Mouse (Mus musculus) hindbrain, embryonic 10.5 days (tissue): ENCODE data around the gene Dennd5b. TPM values are rescaled to one million over a fixed set of nuclear protein-coding genes. Genes with fewer than 3 reads are reported as not detected.
A peak's percentile ranks its signal among the peaks of the same experiment; 100 is the strongest.
"Not testable (repeated sequence)": the region's sequence is repeated elsewhere in the genome, so short reads cannot be mapped to it uniquely, and the experiment has no call there.

Experiments used
- DNase-seq: peaks from one replicate; pipeline ENCODE4 v3.0.0-alpha.2; 2017; ENCODE audit warnings: low spot score
- H3K27ac ChIP-seq: fragments of 300-500 bp; sonication (generic); 2 replicates; pipeline ENCODE4 v1.5.1; 2016; ENCODE audit warnings: mild to moderate bottlenecking, moderate library complexity
- H3K27me3 ChIP-seq: fragments of 300-500 bp; sonication (generic); 2 replicates; pipeline ENCODE4 v1.6.1; 2016; ENCODE audit warnings: mild to moderate bottlenecking; ENCODE audit not compliant: poor library complexity, insufficient read depth, severe bottlenecking
- H3K36me3 ChIP-seq: fragments of 300-500 bp; sonication (generic); 2 replicates; pipeline ENCODE4 v1.6.1; 2016; ENCODE audit warnings: mild to moderate bottlenecking, moderate library complexity
- H3K4me1 ChIP-seq: fragments of 300-500 bp; sonication (generic); replicated peaks from 2 replicates; pipeline ENCODE4 v1.6.1; 2016; ENCODE audit warnings: mild to moderate bottlenecking
- H3K4me3 ChIP-seq: fragments of 300-500 bp; sonication (generic); 2 replicates; pipeline ENCODE4 v1.5.1; 2016; ENCODE audit warnings: mild to moderate bottlenecking, moderate library complexity
- H3K9me3 ChIP-seq: fragments of 300-500 bp; sonication (generic); 2 replicates; pipeline ENCODE4 v1.6.1; 2016; ENCODE audit warnings: mild to moderate bottlenecking, moderate library complexity
- WGBS: fragments of 180-500 bp; shearing (Covaris S2); methylation state at CpG from one replicate; pipeline ENCODE4 v1.1.7; 2016; 5-methylcytosine and 5-hydroxymethylcytosine counted together
- polyA plus RNA-seq: library from polyadenylated mRNA; unstranded; fragments of >200 nt; fragmentation: Nextera tagmentation; extraction: Ambion mirVana; gene quantifications from 2 replicates; pipeline ENCODE4 v1.2.1, GENCODE M21; 2016

The Dennd5b gene
- polyA plus RNA-seq, 1 experiment from 2014 or later = 10.5 TPM

- 33% methylated on average over 11 of the region's 11 CpGs for WGBS
- Histone ChIP-seq H3K27me3 (no peaks in the 10 kb centered on the region), H3K36me3 (peaks cover 14% of the 10 kb centered on the region), H3K9me3 (no peaks in the 10 kb centered on the region), H3K4me1 (peaks cover 29% of the 10 kb centered on the region), H3K4me3 (peak overlapping the region; percentile 98), H3K27ac (peak overlapping the region; percentile 99)
- no peak for DNase-seq
Observed at GRCm38 (mm10) chr6:148946881-148947405, 154.5 kb downstream of the Dennd5b start.

- H3K36me3 ChIP-seq = peaks cover 19% of the 10 kb centered on the region
- under 1% methylated on average over 47 of the region's 47 CpGs for WGBS
Observed at GRCm38 (mm10) chr6:148946409-148946742, 155.1 kb downstream of the Dennd5b start, which contains the start of gene Sinhcaf. Gene Sinhcaf, minus strand, starts transcription at chr6:148946467.

GRCm38 (mm10) chr6:148945509-148946408, 155.7 kb downstream of the Dennd5b start:
- WGBS = under 1% methylated on average over 75 of the region's 75 CpGs
- peak; percentile 69 for DNase-seq
- H3K27ac ChIP-seq = peak overlapping the region; percentile 99

More at GRCm38 (mm10) chr6:148946409-148946742, 155.1 kb downstream of the Dennd5b start, which contains the start of gene Sinhcaf:
- H3K4me3 ChIP-seq = peak within 1 kb of the TSS; percentile 98
- no peaks in the 10 kb centered on the region for H3K9me3 ChIP-seq
- peak within 1 kb of the TSS; percentile 99 for H3K27ac ChIP-seq
- no peaks in the 10 kb centered on the region for H3K27me3 ChIP-seq
- H3K4me1 ChIP-seq = peaks cover 35% of the 10 kb centered on the region
- DNase-seq = peak; percentile 100

GRCm38 (mm10) chr6:148944767-148945508, 156.5 kb downstream of the Dennd5b start:
- Histone ChIP-seq H3K27me3 (no peaks in the 10 kb centered on the region), H3K4me1 (peaks cover 34% of the 10 kb centered on the region), H3K4me3 (peak overlapping the region; percentile 98), H3K9me3 (no peaks in the 10 kb centered on the region), H3K36me3 (peaks cover 27% of the 10 kb centered on the region), H3K27ac (peak overlapping the region; percentile 99)
- peak; percentile 79 for DNase-seq
- under 1% methylated on average over 92 of the region's 92 CpGs for WGBS

More at GRCm38 (mm10) chr6:148945509-148946408, 155.7 kb downstream of the Dennd5b start:
- Histone ChIP-seq H3K4me3 (peak overlapping the region; percentile 98), H3K36me3 (peaks cover 21% of the 10 kb centered on the region), H3K4me1 (peaks cover 34% of the 10 kb centered on the region), H3K9me3 (no peaks in the 10 kb centered on the region), H3K27me3 (no peaks in the 10 kb centered on the region)

- no peak for DNase-seq
- H3K36me3 ChIP-seq = peaks cover 33% of the 10 kb centered on the region
- peak overlapping the region; percentile 98 for H3K4me3 ChIP-seq
- under 1% methylated on average over 30 of the region's 30 CpGs for WGBS
- no peaks in the 10 kb centered on the region for H3K27me3 ChIP-seq
- no peaks in the 10 kb centered on the region for H3K9me3 ChIP-seq
- H3K27ac ChIP-seq = peak overlapping the region; percentile 99
- H3K4me1 ChIP-seq = peaks cover 34% of the 10 kb centered on the region
Observed at GRCm38 (mm10) chr6:148944344-148944766, 157.1 kb downstream of the Dennd5b start.

- Histone ChIP-seq H3K27ac (peak overlapping the region; percentile 99), H3K4me1 (peaks cover 34% of the 10 kb centered on the region), H3K9me3 (no peaks in the 10 kb centered on the region), H3K4me3 (peak overlapping the region; percentile 98), H3K27me3 (no peaks in the 10 kb centered on the region), H3K36me3 (peaks cover 40% of the 10 kb centered on the region)
- 18% methylated on average over 3 of the region's 3 CpGs for WGBS
- DNase-seq = no peak
Observed at GRCm38 (mm10) chr6:148943695-148944094, 157.8 kb downstream of the Dennd5b start.

- WGBS = 72% methylated on average over 4 of the region's 4 CpGs
- Histone ChIP-seq H3K36me3 (peaks cover 52% of the 10 kb centered on the region), H3K27me3 (no peaks in the 10 kb centered on the region), H3K4me3 (peak overlapping the region; percentile 98; the same call in 1 of the 2 replicates), H3K9me3 (no peaks in the 10 kb centered on the region), H3K27ac (no peak overlapping the region), H3K4me1 (peaks cover 41% of the 10 kb centered on the region)
- no peak for DNase-seq
Observed at GRCm38 (mm10) chr6:148942406-148942805, 159.1 kb downstream of the Dennd5b start.

GRCm38 (mm10) chr6:148941880-148942279, 159.6 kb downstream of the Dennd5b start:
- 52% methylated on average over 5 of the region's 5 CpGs for WGBS
- peaks cover 52% of the 10 kb centered on the region for H3K36me3 ChIP-seq

GRCm38 (mm10) chr6:148940383-148940782, 161.1 kb downstream of the Dennd5b start:
- H3K9me3 ChIP-seq = not testable (repeated sequence)
- peaks cover 45% of the 10 kb centered on the region for H3K4me1 ChIP-seq

More at GRCm38 (mm10) chr6:148941880-148942279, 159.6 kb downstream of the Dennd5b start:
- Histone ChIP-seq H3K4me3 (peak overlapping the region; percentile 20), H3K9me3 (no peaks in the 10 kb centered on the region), H3K27me3 (no peaks in the 10 kb centered on the region), H3K27ac (no peak overlapping the region), H3K4me1 (peaks cover 36% of the 10 kb centered on the region)
- DNase-seq = no peak

More at GRCm38 (mm10) chr6:148940383-148940782, 161.1 kb downstream of the Dennd5b start:
- not testable (repeated sequence) for H3K27me3 ChIP-seq, H3K27ac ChIP-seq, H3K4me3 ChIP-seq, DNase-seq
- peaks cover 61% of the 10 kb centered on the region for H3K36me3 ChIP-seq
- WGBS = 97% methylated on average over 2 of the region's 3 CpGs

Other genes with a start within 250 kb of the Dennd5b start
- gene Caprin2, start 205.4 kb downstream of the Dennd5b start, polyA plus RNA-seq = 15.9 and 18.5 TPM in 2 replicates
- gene Sinhcaf, start 155.2 kb downstream of the Dennd5b start, polyA plus RNA-seq = 238 and 321 TPM in 2 replicates
- gene Gm10203, start 28.5 kb upstream of the Dennd5b start, polyA plus RNA-seq = not detected in 2 replicates
- 8.8 and 10.7 TPM in 2 replicates for gene Etfbkmt, start 38.2 kb upstream of the Dennd5b start, polyA plus RNA-seq
- 51.9 and 70.0 TPM in 2 replicates for gene Amn1, start 87.0 kb upstream of the Dennd5b start, polyA plus RNA-seq
- gene Resf1, start 207.7 kb upstream of the Dennd5b start, polyA plus RNA-seq = 36.4 and 40.7 TPM in 2 replicates